Mouse (Mus musculus) kidney, postnatal 0 days (tissue): ENCODE results near the gene Ank2. TPM values are rescaled to one million over a fixed set of nuclear protein-coding genes. Genes with fewer than 3 reads are reported as not detected.

Experiments
- ATAC-seq: fragments of 200-750 bp; cut with Nextera tagmentation; replicated peaks from 2 replicates; pipeline ENCODE4 v1.8.0; 2017; ENCODE audit warnings: low read depth, moderate number of reproducible peaks, moderate TSS enrichment, moderate library complexity; ENCODE audit not compliant: low FRiP score
- DNase-seq: peaks from one replicate; pipeline ENCODE4 v3.0.0-alpha.2; 2016; ENCODE audit warnings: low spot score
- H3K27ac ChIP-seq: fragments of 300-500 bp; sonication (generic); 2 replicates; pipeline ENCODE4 v1.5.1; 2014; ENCODE audit warnings: mild to moderate bottlenecking
- H3K27me3 ChIP-seq: fragments of 300-500 bp; sonication (generic); 2 replicates; pipeline ENCODE4 v1.6.1; 2014; ENCODE audit warnings: low read length, mixed read lengths; ENCODE audit not compliant: insufficient read depth
- H3K36me3 ChIP-seq: fragments of 300-500 bp; sonication (generic); 2 replicates; pipeline ENCODE4 v1.6.1; 2014; ENCODE audit warnings: low read length, mixed read lengths; ENCODE audit not compliant: insufficient read depth
- H3K4me1 ChIP-seq: fragments of 300-500 bp; sonication (generic); replicated peaks from 2 replicates; pipeline ENCODE4 v1.6.1; 2014; ENCODE audit warnings: antibody characterized with exemption, low read length, mixed read lengths; ENCODE audit not compliant: insufficient read depth
- H3K4me2 ChIP-seq: fragments of 300-500 bp; sonication (generic); 2 replicates; pipeline ENCODE4 v1.6.1; 2014; ENCODE audit warnings: mild to moderate bottlenecking, low read length, moderate library complexity, mixed read lengths
- H3K4me3 ChIP-seq: fragments of 300-500 bp; sonication (generic); replicated peaks from 2 replicates; pipeline ENCODE4 v1.5.1; 2014; ENCODE audit warnings: low read depth, low read length
- H3K9ac ChIP-seq: fragments of 300-500 bp; sonication (generic); 2 replicates; pipeline ENCODE4 v1.6.1; 2014; ENCODE audit warnings: low read depth, low read length
- H3K9me3 ChIP-seq: fragments of 300-500 bp; sonication (generic); replicated peaks from 2 replicates; pipeline ENCODE4 v1.6.1; 2016; ENCODE audit warnings: low read length, inconsistent platforms, mixed read lengths
- CTCF ChIP-seq: IDR thresholded peaks from 2 replicates; pipeline ENCODE4 v1.5.1; 2016; ENCODE audit warnings: antibody characterized with exemption, low read depth, mild to moderate bottlenecking, moderate library complexity
- WGBS: fragments of 180-500 bp; shearing (Covaris S2); extraction: QIAGEN DNeasy Blood & Tissue Kit; methylation state at CpG from one replicate; pipeline ENCODE4 v1.1.7; 2014; 5-methylcytosine and 5-hydroxymethylcytosine counted together
- polyA plus RNA-seq: library from polyadenylated mRNA; unstranded; fragments of >200 nt; fragmentation: Nextera tagmentation; extraction: Ambion mirVana; gene quantifications from 2 replicates; pipeline ENCODE4 v1.2.1, GENCODE M21; 2015

Ank2 gene
- polyA plus RNA-seq, 1 experiment from 2014 or later: 4.1 TPM

DNA sequence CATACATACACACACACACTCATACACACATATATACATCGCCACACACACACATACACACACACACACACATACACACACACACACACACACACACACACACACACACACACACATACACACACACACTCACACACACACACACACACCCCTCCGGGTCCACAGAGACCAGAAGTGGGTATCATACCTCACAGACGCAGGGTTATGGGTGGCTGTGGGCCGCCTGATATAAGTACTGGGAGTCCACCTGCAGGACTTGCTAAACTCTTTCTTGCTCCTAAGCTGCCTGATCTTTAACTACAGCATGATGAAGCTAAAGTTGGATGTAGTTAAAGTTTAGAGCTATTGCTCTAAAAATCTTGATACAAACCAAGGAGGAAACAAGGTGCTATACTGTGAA is 30.7 kb upstream of the Ank2 start:
- Histone ChIP-seq H3K4me1 (no peaks in the 10 kb centered on the region), H3K9ac (no peak overlapping the region), H3K4me3 (no peak overlapping the region), H3K36me3 (no peaks in the 10 kb centered on the region), H3K4me2 (no peak overlapping the region), H3K27ac (no peak overlapping the region), H3K27me3 (no peaks in the 10 kb centered on the region), H3K9me3 (no peaks in the 10 kb centered on the region)
- no peak for TF ChIP-seq CTCF
- WGBS: 77% methylated on average over 4 of the region's 4 CpGs
- DNase-seq (no peak), ATAC-seq (no peak)

GRCm38 (mm10) chr3:127529210-127529609 is 30.1 kb upstream of the Ank2 start:
- 86% methylated on average over 3 of the region's 3 CpGs for WGBS
- ATAC-seq: no peak
- no peak for TF ChIP-seq CTCF

DNA sequence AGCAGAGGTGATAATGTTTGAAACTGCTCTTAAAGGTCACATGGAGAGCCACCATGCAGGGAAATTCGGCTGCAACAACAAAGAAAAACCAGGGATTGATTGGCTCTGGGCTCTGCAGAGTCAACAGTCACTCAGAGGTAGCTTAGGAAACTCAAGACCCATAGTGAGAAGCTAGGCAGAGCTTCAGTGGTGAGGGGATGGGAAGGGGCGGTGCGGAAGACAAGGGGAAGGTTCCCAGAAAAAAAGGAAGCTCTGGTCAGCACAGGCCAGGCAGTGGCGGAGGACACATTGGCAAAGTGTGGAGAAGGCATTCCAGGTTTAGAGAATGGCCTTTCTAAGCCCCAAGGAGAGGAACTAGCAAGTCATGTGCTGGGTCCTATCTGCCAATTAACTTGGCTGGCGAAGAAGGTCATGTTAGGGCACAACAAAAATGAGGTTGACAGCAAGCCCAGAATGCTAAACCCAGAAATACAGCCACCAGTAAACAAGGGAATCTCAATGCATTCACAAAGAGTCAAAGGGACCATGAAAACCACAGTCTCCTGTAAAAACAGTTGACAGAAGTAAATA is 28.4 kb upstream of the Ank2 start:
- H3K4me2 ChIP-seq: no peak overlapping the region
- no peak for ATAC-seq
- H3K36me3 ChIP-seq: no peaks in the 10 kb centered on the region
- no peak overlapping the region for H3K27ac ChIP-seq
- no peaks in the 10 kb centered on the region for H3K9me3 ChIP-seq
- H3K4me1 ChIP-seq: no peaks in the 10 kb centered on the region
- no peaks in the 10 kb centered on the region for H3K27me3 ChIP-seq
- 81% methylated on average over 5 of the region's 5 CpGs for WGBS
- no peak for TF ChIP-seq CTCF
- no peak overlapping the region for H3K9ac ChIP-seq
- no peak for DNase-seq
- H3K4me3 ChIP-seq: no peak overlapping the region

More at GRCm38 (mm10) chr3:127529210-127529609, 30.1 kb upstream of the Ank2 start:
- Histone ChIP-seq H3K4me1 (no peaks in the 10 kb centered on the region), H3K9me3 (no peaks in the 10 kb centered on the region), H3K9ac (no peak overlapping the region), H3K4me3 (no peak overlapping the region), H3K36me3 (no peaks in the 10 kb centered on the region), H3K4me2 (no peak overlapping the region), H3K27ac (no peak overlapping the region), H3K27me3 (no peaks in the 10 kb centered on the region)
- no peak for DNase-seq

GRCm38 (mm10) chr3:127525188-127525819 is 26.2 kb upstream of the Ank2 start:
- 68% methylated on average over 8 of the region's 8 CpGs for WGBS
- Histone ChIP-seq H3K4me1 (no peaks in the 10 kb centered on the region), H3K4me3 (no peak overlapping the region), H3K4me2 (no peak overlapping the region), H3K27ac (no peak overlapping the region), H3K36me3 (no peaks in the 10 kb centered on the region), H3K9ac (no peak overlapping the region), H3K9me3 (no peaks in the 10 kb centered on the region), H3K27me3 (no peaks in the 10 kb centered on the region)
- no peak for DNase-seq
- no peak for TF ChIP-seq CTCF
- ATAC-seq: no peak

DNA sequence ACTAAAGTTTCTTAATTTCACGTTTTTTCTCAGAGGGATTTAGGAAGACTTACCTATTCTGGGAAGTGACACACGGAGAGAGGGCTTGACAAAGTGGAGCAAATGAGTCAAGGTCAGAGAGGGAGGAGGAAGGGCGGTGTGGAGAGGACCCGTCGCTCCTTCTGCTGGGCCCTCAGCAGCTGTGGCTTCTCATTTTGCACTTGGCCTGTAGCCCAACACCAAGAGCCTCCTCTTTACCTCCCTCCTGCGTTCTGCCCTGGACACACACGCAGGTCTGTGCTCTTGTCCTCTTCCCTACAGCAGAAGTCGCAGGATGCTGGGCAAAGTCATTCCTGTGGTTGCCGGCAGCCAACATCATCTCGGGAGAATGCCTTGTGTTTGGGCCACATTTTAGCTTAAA is 22.0 kb upstream of the Ank2 start:
- 52% methylated on average over 10 of the region's 10 CpGs for WGBS
- Histone ChIP-seq H3K27me3 (no peaks in the 10 kb centered on the region), H3K27ac (no peak overlapping the region), H3K4me1 (no peaks in the 10 kb centered on the region), H3K9me3 (no peaks in the 10 kb centered on the region), H3K9ac (no peak overlapping the region), H3K36me3 (no peaks in the 10 kb centered on the region), H3K4me2 (no peak overlapping the region), H3K4me3 (no peak overlapping the region)
- TF ChIP-seq CTCF: no peak
- peak; percentile 3 for DNase-seq
- ATAC-seq: no peak

DNA sequence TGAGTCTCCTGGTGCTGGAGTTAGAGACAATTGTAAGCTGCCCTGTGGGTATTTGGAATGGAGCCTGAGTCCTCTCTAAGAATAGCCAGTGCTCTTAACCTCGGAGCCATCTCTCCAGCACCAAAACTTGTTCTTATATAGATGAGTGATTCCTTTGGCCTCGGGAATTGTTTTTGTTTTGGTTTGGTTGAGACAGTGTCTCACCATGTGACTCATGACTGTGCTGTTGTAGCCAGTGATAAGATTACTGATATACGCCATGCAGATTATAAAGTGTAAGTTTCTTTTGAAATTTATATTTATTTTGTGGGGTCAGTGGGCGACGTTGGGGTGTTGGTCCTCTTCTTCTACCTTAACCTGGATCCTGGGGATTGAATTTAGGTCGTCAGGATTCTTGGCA is 21.1 kb upstream of the Ank2 start:
- no peak for DNase-seq
- Histone ChIP-seq H3K27me3 (no peaks in the 10 kb centered on the region), H3K9me3 (no peaks in the 10 kb centered on the region), H3K9ac (no peak overlapping the region), H3K36me3 (no peaks in the 10 kb centered on the region), H3K27ac (no peak overlapping the region), H3K4me3 (no peak overlapping the region), H3K4me2 (no peak overlapping the region), H3K4me1 (no peaks in the 10 kb centered on the region)
- ATAC-seq: no peak
- WGBS: 72% methylated on average over 6 of the region's 6 CpGs
- TF ChIP-seq CTCF: no peak

GRCm38 (mm10) chr3:127515251-127515650 is 16.1 kb upstream of the Ank2 start:
- no peak for ATAC-seq
- H3K27ac ChIP-seq: no peak overlapping the region
- WGBS: 92% methylated on average over 1 of the region's 1 CpGs

More at GRCm38 (mm10) chr3:127515251-127515650, 16.1 kb upstream of the Ank2 start:
- no peaks in the 10 kb centered on the region for H3K4me1 ChIP-seq
- no peaks in the 10 kb centered on the region for H3K27me3 ChIP-seq
- H3K9ac ChIP-seq: no peak overlapping the region
- H3K36me3 ChIP-seq: no peaks in the 10 kb centered on the region
- DNase-seq: no peak
- no peak overlapping the region for H3K4me2 ChIP-seq
- no peak for TF ChIP-seq CTCF
- no peaks in the 10 kb centered on the region for H3K9me3 ChIP-seq
- no peak overlapping the region for H3K4me3 ChIP-seq
